Mouse (Mus musculus): ENCODE measurements at regions not wholly inside any gene's neighbourhood (a gene's known extent, or its start where the extent isn't known, plus 50 kb on each side); places are given as distances from the start of the nearest gene placed in this dataset.

DNA sequence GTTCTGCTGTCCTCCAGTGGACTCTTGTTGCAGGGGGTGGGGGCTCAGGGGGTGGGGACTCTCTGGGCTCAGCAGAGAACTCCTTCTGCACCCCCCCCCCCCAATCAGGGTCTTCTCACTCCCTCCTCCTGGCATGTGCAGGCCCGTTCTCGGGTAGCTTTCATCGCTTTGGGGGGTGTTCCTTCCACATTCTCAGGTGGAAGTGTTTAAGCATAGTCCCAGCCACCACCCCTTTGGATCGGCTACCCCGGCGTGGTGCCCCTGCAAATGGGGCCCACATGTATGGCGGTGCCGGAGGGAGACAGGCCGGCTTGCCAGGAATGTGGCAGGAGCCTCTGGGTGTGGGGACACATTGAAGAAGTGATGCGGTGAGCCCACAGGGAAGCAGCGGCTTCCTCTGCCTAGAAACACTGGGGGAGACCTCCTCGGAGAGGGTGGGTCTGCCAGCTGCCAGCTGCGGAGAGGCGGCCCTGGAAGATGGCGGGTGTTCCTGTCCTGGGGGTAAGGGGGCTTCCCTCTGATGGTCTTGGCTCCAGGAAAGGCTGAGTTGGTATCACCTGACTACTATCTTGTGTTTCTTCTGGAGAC, 92.7 kb downstream of the Asb1 start:
- no peak overlapping the region for H3K27ac ChIP-seq
- no peaks in the 10 kb centered on the region for H3K36me3 ChIP-seq (replicated peaks)
- no peak overlapping the region for H3K4me2 ChIP-seq
- H3K9me3 ChIP-seq = no peaks in the 10 kb centered on the region
- H3K27me3 ChIP-seq (replicated peaks) = no peaks in the 10 kb centered on the region
- 91% methylated on average over 15 of the region's 15 CpGs for WGBS
- ATAC-seq (replicated peaks) = no peak
- H3K9ac ChIP-seq = no peak overlapping the region
- H3K4me3 ChIP-seq = no peak overlapping the region
- no peaks in the 10 kb centered on the region for H3K4me1 ChIP-seq

DNA sequence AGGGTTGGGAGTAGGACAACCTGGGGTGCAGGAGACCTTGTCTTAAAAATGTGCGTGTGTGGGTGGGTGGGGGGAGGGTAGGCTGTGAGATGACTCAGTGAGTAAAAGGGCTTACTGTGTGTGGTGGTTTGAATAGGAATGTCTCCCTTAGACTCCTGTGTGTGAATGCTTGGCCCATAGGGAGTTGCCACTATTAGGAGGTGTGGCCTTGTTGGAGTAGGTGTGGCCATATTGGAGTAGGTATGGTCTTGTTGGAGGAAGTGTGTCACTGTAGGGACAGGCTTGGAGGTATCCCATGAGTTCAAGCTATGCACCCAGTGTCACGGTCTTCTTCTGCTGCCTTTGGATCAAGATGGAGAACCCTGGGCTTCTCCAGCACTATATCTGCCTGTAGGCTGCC, 96.2 kb downstream of the Asb1 start:
- Histone ChIP-seq H3K36me3 (replicated peaks) (no peaks in the 10 kb centered on the region), H3K27me3 (replicated peaks) (no peaks in the 10 kb centered on the region), H3K4me1 (no peaks in the 10 kb centered on the region), H3K4me3 (no peak overlapping the region), H3K27ac (no peak overlapping the region), H3K4me2 (no peak overlapping the region), H3K9me3 (no peaks in the 10 kb centered on the region), H3K9ac (no peak overlapping the region)
- ATAC-seq (replicated peaks) = no peak
- 96% methylated on average over 2 of the region's 2 CpGs for WGBS

DNA sequence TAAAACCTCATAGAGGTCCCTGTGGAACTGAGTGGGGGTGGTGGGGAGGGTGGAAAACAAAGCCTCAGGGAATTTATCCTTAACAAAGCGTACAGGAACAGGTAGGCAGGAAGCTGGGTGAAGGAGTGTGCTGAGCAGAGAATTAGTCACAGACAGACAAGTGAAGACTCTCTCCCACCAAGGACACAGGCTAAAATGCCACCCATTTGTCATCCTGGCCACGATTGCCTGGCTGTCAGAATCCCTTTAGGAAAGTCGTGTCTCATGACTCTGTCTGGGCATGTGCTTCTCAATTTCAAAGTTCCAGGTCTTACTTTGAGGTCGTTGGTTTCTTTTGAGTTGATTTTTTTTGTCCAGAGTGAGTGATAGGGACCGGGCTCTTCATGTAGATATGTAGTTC, 100.2 kb downstream of the Asb1 start:
- Histone ChIP-seq H3K9ac (no peak overlapping the region), H3K27ac (no peak overlapping the region), H3K27me3 (replicated peaks) (no peaks in the 10 kb centered on the region), H3K4me2 (no peak overlapping the region), H3K4me3 (no peak overlapping the region), H3K9me3 (no peaks in the 10 kb centered on the region), H3K36me3 (replicated peaks) (no peaks in the 10 kb centered on the region), H3K4me1 (no peaks in the 10 kb centered on the region)
- ATAC-seq (replicated peaks) = no peak
- WGBS = 64% methylated on average over 5 of the region's 5 CpGs

DNA sequence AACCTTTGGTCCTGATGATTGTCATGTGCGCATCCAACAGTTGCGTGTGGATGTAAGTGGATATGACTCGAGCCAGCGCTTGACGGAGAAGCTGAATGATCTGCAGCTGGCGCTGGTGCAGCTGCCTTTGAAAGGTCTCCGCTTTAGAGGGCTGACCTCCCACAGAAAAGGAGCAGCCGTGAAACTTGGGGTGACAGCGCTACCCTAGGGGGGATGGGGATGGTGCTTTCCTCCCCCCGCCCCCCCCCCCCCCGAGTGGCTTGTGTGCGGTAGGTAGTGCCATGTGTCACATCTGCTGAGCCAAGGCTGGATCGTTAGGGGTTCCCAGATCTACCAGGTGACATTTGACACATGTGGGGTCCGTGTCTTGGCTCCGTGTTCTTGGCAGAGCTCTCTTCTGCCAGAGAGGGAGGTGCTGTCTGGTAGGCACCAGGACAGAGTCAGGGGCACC, 118.7 kb downstream of the Asb1 start:
- no peak for ATAC-seq (replicated peaks)

DNA sequence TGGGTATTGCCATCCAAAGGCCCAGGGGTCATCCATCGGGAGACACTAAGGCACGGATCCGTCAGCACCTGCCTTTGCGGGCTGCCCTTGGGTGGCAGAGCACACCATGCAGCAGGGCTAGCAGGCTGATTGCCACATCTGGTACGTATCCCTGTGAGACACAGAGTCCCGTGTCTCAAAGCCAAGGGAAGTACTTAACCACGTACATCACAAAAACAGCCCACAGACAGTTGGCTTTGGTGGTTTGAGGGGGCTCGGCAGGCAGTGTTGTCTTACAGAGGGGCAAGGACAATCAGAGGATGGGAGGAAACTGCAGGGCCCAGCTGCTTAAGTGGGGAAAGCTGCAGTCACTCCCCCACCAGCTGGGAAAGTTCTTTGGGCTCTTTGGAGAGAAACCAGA, 119.1 kb downstream of the Asb1 start:
- Histone ChIP-seq H3K36me3 (replicated peaks) (no peaks in the 10 kb centered on the region), H3K9me3 (no peaks in the 10 kb centered on the region), H3K4me2 (no peak overlapping the region), H3K9ac (no peak overlapping the region), H3K4me1 (no peaks in the 10 kb centered on the region), H3K27ac (no peak overlapping the region), H3K27me3 (replicated peaks) (no peaks in the 10 kb centered on the region), H3K4me3 (no peak overlapping the region)
- 82% methylated on average over 8 of the region's 8 CpGs for WGBS
- ATAC-seq (replicated peaks) = no peak

More for the DNA sequence above, 118.7 kb downstream of the Asb1 start:
- Histone ChIP-seq H3K36me3 (replicated peaks) (no peaks in the 10 kb centered on the region), H3K9me3 (no peaks in the 10 kb centered on the region), H3K4me3 (no peak overlapping the region), H3K4me2 (no peak overlapping the region), H3K4me1 (no peaks in the 10 kb centered on the region), H3K27ac (no peak overlapping the region), H3K27me3 (replicated peaks) (no peaks in the 10 kb centered on the region), H3K9ac (no peak overlapping the region)
- WGBS = 69% methylated on average over 15 of the region's 15 CpGs

DNA sequence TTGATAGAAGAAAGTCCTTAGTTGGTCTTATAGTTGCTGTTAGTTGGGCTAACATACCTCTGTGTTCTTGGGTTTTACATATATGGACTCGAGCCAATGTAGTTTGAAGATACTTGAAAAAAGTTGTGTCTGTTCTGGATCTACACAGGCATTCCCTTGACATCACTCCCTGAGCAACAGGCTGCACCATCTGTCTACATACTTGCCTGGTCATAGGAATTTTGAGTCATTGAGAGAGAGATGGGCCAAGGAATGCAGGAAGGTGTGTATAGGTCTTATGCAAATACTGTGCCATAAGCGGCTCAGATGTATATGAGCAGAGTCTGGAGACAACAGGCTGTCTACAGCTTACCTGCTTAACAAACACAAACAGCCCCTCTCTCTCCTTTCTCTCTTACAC, 122.9 kb downstream of the Asb1 start:
- 93% methylated on average over 2 of the region's 2 CpGs for WGBS
- no peak overlapping the region for H3K4me3 ChIP-seq

DNA sequence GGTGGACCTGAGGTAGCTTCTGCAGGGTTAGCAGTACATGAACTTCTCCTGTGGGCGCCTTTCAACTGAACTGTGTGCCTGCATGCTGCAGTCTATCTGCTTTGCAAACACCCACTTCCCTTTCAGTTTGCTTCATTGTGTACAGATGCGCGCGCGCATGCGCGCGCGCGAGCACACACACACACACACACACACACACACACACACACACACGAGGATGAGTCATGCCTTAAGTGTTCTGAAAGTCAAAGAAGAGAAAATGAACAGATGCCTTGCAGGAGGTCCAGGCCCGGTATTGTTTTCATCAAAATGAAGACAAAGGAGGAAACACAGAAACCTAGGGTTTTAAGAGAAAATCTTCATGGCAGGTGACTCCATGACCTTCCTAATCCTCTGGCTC, 124.3 kb downstream of the Asb1 start:
- no peak overlapping the region for H3K4me2 ChIP-seq
- H3K9me3 ChIP-seq = no peaks in the 10 kb centered on the region
- H3K27me3 ChIP-seq (replicated peaks) = no peaks in the 10 kb centered on the region
- H3K9ac ChIP-seq = no peak overlapping the region
- H3K36me3 ChIP-seq (replicated peaks) = no peaks in the 10 kb centered on the region
- H3K4me1 ChIP-seq = no peaks in the 10 kb centered on the region
- WGBS = 85% methylated on average over 12 of the region's 12 CpGs
- ATAC-seq (replicated peaks) = no peak
- H3K27ac ChIP-seq = no peak overlapping the region
- H3K4me3 ChIP-seq = no peak overlapping the region

More for the DNA sequence above, 122.9 kb downstream of the Asb1 start:
- Histone ChIP-seq H3K4me1 (no peaks in the 10 kb centered on the region), H3K4me2 (no peak overlapping the region), H3K27me3 (replicated peaks) (no peaks in the 10 kb centered on the region), H3K9ac (no peak overlapping the region), H3K36me3 (replicated peaks) (no peaks in the 10 kb centered on the region), H3K9me3 (no peaks in the 10 kb centered on the region), H3K27ac (no peak overlapping the region)
- ATAC-seq (replicated peaks) = no peak

DNA sequence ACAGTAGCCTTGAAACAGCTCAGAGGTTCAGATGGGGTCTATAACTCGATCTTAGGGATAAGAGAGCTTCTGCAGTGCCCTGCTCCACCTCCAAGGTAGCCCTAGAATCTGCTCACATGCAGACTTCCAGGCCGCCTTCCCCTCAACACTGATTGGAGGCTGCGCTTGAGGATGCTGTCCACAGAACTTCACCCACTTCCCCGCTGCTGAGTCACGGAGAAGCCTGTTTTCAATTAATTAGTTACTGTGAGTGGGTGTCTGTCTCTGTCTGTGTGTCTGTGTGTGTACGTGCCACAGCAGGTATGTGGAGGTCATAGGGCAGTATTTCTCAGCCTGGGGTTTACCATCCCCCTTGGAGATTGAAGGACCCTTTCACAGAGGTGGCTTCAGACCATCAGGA, 128.2 kb downstream of the Asb1 start:
- WGBS = 81% methylated on average over 6 of the region's 6 CpGs
- Histone ChIP-seq H3K27ac (no peak overlapping the region), H3K4me2 (no peak overlapping the region), H3K9me3 (no peaks in the 10 kb centered on the region), H3K9ac (no peak overlapping the region), H3K36me3 (replicated peaks) (no peaks in the 10 kb centered on the region), H3K4me1 (no peaks in the 10 kb centered on the region), H3K27me3 (replicated peaks) (no peaks in the 10 kb centered on the region), H3K4me3 (no peak overlapping the region)
- ATAC-seq (replicated peaks) = no peak

DNA sequence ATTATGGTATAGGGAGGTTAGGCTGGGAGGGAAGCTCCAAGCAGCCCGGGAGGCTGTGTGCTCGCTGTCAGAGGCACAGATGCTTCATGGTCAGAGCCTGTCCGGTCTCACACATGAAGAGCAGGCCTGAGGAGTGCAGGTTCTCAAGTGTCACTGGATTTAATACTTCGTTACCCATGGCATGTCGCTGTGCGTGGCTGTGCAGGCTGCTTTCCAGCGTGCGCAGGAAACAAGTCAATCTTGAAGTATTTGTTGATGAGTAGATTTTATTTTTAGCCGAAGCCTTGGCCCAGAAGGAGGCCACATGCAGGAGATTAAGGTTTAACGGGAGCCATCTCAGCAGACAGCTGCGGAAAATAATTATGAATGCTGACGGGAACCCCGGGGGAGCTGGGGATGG, 130.3 kb upstream of the Twist2 start:
- no peaks in the 10 kb centered on the region for H3K27me3 ChIP-seq (replicated peaks)
- WGBS = 59% methylated on average over 13 of the region's 13 CpGs
- H3K9ac ChIP-seq = no peak overlapping the region
- no peaks in the 10 kb centered on the region for H3K9me3 ChIP-seq
- no peak overlapping the region for H3K4me2 ChIP-seq
- no peak for ATAC-seq (replicated peaks)
- no peak overlapping the region for H3K4me3 ChIP-seq
- no peaks in the 10 kb centered on the region for H3K4me1 ChIP-seq
- no peaks in the 10 kb centered on the region for H3K36me3 ChIP-seq (replicated peaks)
- no peak overlapping the region for H3K27ac ChIP-seq

DNA sequence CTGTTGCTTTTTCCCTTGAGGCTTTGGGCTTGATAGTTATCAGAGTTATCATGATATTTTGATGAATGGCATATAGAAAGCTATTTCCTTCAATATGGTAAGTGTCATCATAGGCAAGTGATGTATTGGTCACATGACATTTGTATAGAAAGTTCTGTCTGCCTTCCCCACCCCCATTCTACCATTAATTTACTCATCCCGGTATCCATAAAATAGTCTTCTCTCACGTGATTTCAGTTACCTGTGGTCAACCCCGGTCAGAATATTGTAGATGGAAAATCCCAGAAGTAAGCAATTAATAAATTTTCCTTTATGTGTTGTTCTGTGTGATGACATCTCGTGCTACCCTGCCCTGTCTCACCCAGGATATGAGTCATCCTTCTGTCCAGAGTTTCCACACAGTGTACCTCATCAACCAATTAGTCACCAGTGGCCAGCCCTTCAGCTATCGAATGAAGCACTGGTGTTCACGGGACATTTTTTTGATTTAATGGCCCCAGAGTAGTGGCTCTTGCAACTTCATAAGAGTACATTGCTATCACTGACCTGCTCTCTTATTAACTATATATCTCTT, 127.1 kb upstream of the Twist2 start:
- ATAC-seq (replicated peaks) = no peak
- H3K4me2 ChIP-seq = no peak overlapping the region
- no peaks in the 10 kb centered on the region for H3K9me3 ChIP-seq
- H3K27ac ChIP-seq = no peak overlapping the region
- H3K36me3 ChIP-seq (replicated peaks) = no peaks in the 10 kb centered on the region
- no peaks in the 10 kb centered on the region for H3K27me3 ChIP-seq (replicated peaks)
- no peak overlapping the region for H3K4me3 ChIP-seq
- no peak overlapping the region for H3K9ac ChIP-seq
- H3K4me1 ChIP-seq = no peaks in the 10 kb centered on the region
- WGBS = 91% methylated on average over 6 of the region's 6 CpGs

DNA sequence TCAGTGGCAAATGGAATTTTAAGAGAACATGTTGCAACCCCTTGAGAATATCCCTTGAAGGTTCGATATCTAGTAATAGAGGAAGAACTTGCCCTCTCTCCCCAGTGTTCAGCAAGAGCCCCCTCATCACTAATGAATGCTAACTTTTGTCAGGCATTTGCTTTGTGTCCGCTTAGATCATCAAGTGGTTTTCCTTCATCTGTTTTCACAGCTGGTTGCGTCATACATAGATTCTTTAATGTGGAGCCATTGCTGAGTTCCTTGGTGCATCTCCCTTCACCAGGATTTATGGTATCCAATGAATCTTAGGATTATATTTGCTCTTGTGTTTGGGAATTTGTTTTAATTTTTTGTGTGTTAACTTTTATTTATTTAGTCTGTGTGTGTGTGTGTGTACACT, 124.2 kb upstream of the Twist2 start:
- 80% methylated on average over 3 of the region's 3 CpGs for WGBS
- Histone ChIP-seq H3K36me3 (replicated peaks) (no peaks in the 10 kb centered on the region), H3K27me3 (replicated peaks) (no peaks in the 10 kb centered on the region), H3K9me3 (no peaks in the 10 kb centered on the region), H3K4me2 (no peak overlapping the region), H3K4me3 (no peak overlapping the region), H3K9ac (no peak overlapping the region), H3K27ac (no peak overlapping the region), H3K4me1 (no peaks in the 10 kb centered on the region)
- ATAC-seq (replicated peaks) = no peak

DNA sequence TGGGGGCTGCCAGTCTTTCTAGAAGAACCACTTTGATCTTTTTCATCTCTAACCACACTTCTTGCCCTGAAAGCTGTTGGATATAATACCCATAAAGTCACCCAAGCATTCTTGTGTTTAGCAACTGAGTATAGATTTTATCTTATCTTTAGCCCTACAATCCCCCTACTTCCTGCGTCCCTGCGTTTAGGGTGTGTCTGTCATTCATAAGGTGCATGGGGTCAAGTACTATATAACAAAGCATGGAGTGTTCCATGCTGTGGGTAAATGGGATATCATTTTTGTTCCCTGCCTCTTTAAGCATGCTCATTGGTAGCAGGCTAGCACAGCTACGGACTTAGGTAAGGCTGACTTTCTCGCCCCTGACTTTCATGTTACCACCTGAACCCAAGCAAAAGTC, 122.5 kb upstream of the Twist2 start:
- no peak for ATAC-seq (replicated peaks)
- Histone ChIP-seq H3K4me2 (no peak overlapping the region), H3K9ac (no peak overlapping the region), H3K4me1 (no peaks in the 10 kb centered on the region), H3K4me3 (no peak overlapping the region), H3K27ac (no peak overlapping the region), H3K9me3 (no peaks in the 10 kb centered on the region), H3K27me3 (replicated peaks) (no peaks in the 10 kb centered on the region), H3K36me3 (replicated peaks) (no peaks in the 10 kb centered on the region)
- 84% methylated on average over 4 of the region's 4 CpGs for WGBS

DNA sequence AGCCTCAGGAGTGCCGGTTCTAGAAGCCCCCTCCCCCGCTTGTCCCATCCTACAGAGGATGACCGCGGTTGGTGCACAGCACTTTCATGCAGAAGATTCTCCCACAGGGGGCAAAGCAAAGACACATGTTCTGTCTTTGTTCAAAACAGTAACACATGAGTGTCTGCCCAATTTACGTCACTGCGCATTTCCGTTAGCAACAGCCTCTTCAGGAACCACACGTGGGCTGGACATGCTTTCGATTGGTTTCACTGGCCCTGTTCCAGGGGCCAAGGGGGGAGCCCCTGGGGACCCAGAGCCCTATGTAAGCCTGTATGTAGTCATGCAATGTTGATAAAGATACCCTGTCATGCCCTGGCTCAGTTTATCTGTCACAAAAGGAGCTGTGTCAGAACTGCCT, 116.2 kb upstream of the Twist2 start:
- no peak overlapping the region for H3K9ac ChIP-seq
- H3K4me3 ChIP-seq = no peak overlapping the region
- no peak overlapping the region for H3K27ac ChIP-seq
- H3K4me1 ChIP-seq = no peaks in the 10 kb centered on the region
- H3K36me3 ChIP-seq (replicated peaks) = no peaks in the 10 kb centered on the region
- ATAC-seq (replicated peaks) = no peak
- H3K9me3 ChIP-seq = no peaks in the 10 kb centered on the region
- H3K4me2 ChIP-seq = no peak overlapping the region
- H3K27me3 ChIP-seq (replicated peaks) = no peaks in the 10 kb centered on the region
- WGBS = 71% methylated on average over 9 of the region's 9 CpGs
